ENCODE assay signal across 8 mouse cellular contexts in genomic region chr2:153740500-153741436, GRCm38 (mm10). TPM values are rescaled to one million over a fixed set of nuclear protein-coding genes. Genes with fewer than 3 reads are reported as not detected.
DNase-seq lines count a peak whose midpoint lies in the region; ATAC-seq lines count a peak whose summit lies in the region.

Gene Mapre1 (plus strand): TSS chr2:153741274.

- peak within 1 kb of the TSS; percentile 83 for H3K4me2 ChIP-seq in lung, embryonic 16.5 days (ENCODE audit: low read depth, low read length)

- WGBS in lung, embryonic 16.5 days = 10% methylated on average over 58 of the region's 58 CpGs

- no peaks in the 10 kb centered on the region for H3K27me3 ChIP-seq in lung, embryonic 16.5 days (ENCODE audit: control insufficient read depth, insufficient read depth, low read depth, low read length)

- peak; percentile 96 for ATAC-seq in hematopoietic stem cell, adult 5-6 weeks (replicated peaks in 1 of 2; ENCODE audit: insufficient read depth in 1 of 2, low FRiP score in 2 of 2, low TSS enrichment in 1 of 2, low read depth in 1 of 2, poor library complexity in 2 of 2, severe bottlenecking in 2 of 2)
- ATAC-seq in lung, embryonic 16.5 days (ENCODE audit: low read depth) = peak; percentile 99

- peak within 1 kb of the TSS; percentile 93 for H3K4me3 ChIP-seq in lung, embryonic 16.5 days (ENCODE audit: low read length)

- H3K4me1 ChIP-seq in lung, embryonic 16.5 days (replicated peaks; ENCODE audit: control insufficient read depth, insufficient read depth, low read length) = peaks cover 18% of the 10 kb centered on the region

- peak within 1 kb of the TSS; percentile 96 for H3K9ac ChIP-seq in lung, embryonic 16.5 days (ENCODE audit: low read length)

- H3K27ac ChIP-seq in lung, embryonic 16.5 days (ENCODE audit: low read length) = peak within 1 kb of the TSS; percentile 93

- no peaks in the 10 kb centered on the region for H3K36me3 ChIP-seq in lung, embryonic 16.5 days (ENCODE audit: control insufficient read depth, insufficient read depth, low read length)

- H3K9me3 ChIP-seq in lung, embryonic 16.5 days (ENCODE audit: control insufficient read depth, low read length) = no peaks in the 10 kb centered on the region

- DNase-seq in MEL-GATA-1-ER (ENCODE audit: extremely low read depth, low read depth) = peak; percentile 92
- DNase-seq in cerebellum, adult 8-10 months = peak; percentile 100
- DNase-seq in forelimb bud, embryonic 11.5 days (ENCODE audit: low read depth, low spot score) = peak; percentile 98
- DNase-seq in layer of hippocampus, adult 9-10 months (ENCODE audit: low spot score) = peak; percentile 97
- peak; percentile 95 for DNase-seq in ovary, postnatal 10 days (ENCODE audit: low spot score)
- peak; percentile 98 to 99 for DNase-seq in thymus, postnatal 10 days (ENCODE audit: low spot score in 2 of 2)

RNA-seq across cellular contexts. Expression of gene Mapre1, which starts in this region (rescaled TPM):
- total RNA-seq in hematopoietic stem cell, adult 5-6 weeks (2017) = 134 and 210 TPM in 2 replicates
- 235 and 255 TPM in 2 replicates for polyA plus RNA-seq in lung, embryonic 16.5 days (2015; fragmentation: Nextera tagmentation; extraction: Ambion mirVana)

Comparison
In these comparisons a context has a peak if more than half of its experiments do, and no peak if none do; other contexts are left out.
1. Peak in every context shown above with its lines: DNase-seq, ATAC-seq, H3K4me3 ChIP-seq and H3K27ac ChIP-seq.